Mouse (Mus musculus) left cerebral cortex, postnatal 36 days (tissue): Measurements from ENCODE around the gene Nup88. TPM values are rescaled to one million over a fixed set of nuclear protein-coding genes. Genes with fewer than 3 reads are reported as not detected.
"Not testable (repeated sequence)": the region's sequence is repeated elsewhere in the genome, so short reads cannot be mapped to it uniquely, and the experiment has no call there.

Experiments
- DNase-seq, 2 experiments: peaks; one replicate each; pipeline ENCODE4 v3.0.0; 2021 to 2022; ENCODE audit warnings: low spot score in 2 of 2, mixed read lengths in 1 of 2
- intact Hi-C: fragments of 180-260 bp; cut with DNase I; formaldehyde crosslinking; loops from one replicate; pipeline ENCODE4 v1.15.1; 2025
- total RNA-seq, 2 experiments: library from RNA; stranded (reverse); gene quantifications; 2 replicates each; pipeline ENCODE4 v1.2.3; 2021

Nup88 gene
- total RNA-seq, 2 experiments from 2014 or later = 50.8 to 53.3 TPM

DNA sequence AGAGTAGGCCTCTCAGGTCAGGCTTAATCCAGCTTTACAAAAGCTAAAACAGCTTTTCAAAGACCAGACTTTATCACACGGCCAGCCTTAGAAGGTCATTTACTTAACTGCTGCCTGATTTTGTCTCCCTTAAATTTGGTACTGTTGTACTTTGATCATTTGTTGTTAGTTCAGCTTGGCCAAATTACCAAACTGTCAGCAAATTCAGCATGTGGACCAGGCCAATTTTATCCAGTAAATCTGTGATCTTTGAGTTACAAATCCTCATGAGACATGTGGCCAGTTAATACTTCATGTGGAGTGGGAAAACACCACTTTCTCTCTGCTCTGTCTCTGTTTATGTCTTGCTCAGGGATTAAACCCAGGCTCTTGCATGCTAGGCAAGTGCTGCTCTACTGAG lies 2.8 kb upstream of the Nup88 start:
- intact Hi-C loops = no loop called here
- DNase-seq = no peak

DNA sequence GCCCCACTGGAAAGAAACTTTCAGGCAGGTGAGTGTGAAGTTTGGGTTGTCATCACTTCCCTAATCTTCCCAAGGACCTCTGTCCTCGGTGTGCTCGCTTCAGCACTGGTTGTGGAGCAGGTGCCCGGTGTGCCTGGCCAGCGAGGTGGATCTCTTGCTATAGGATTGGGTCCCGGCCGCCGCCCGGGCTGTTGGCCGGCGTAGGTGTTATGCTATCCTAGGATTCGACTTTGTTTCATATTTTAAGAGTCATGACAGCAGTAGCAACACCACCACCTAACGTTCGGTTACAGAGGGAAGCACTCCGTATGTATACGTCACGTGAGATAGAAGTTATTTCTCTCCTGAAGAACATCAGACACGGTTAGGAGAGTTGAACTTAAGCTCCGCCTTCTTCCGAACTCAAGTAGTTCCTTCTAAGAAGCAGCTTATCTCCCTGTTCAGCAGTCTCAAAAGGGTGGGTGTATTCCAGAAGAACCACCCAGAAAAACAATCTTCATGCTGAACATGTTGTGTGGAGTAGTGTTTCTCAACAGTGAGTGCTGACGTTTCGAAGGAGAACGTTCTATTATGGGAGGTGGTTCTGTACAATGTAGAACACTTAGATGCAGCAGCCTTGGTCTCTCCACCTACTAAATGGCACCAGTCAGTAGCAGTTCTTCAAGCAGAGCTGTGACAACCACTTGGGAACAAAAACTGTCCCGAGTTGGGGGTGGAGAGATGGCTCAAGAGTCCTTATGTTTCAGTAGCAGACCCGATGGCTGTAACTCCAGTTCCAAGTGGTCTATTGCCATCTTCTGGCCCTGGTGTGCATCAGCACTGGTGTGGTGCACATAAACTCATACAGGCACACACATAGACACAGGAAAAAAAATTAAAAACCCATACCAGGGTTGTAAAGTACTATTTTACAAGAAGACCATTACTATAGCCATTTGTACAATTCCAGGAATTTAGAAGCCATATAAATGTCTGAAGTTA lies 1.1 kb upstream of the Nup88 start:
- intact Hi-C loops = no loop called here
- DNase-seq = no peak

DNA sequence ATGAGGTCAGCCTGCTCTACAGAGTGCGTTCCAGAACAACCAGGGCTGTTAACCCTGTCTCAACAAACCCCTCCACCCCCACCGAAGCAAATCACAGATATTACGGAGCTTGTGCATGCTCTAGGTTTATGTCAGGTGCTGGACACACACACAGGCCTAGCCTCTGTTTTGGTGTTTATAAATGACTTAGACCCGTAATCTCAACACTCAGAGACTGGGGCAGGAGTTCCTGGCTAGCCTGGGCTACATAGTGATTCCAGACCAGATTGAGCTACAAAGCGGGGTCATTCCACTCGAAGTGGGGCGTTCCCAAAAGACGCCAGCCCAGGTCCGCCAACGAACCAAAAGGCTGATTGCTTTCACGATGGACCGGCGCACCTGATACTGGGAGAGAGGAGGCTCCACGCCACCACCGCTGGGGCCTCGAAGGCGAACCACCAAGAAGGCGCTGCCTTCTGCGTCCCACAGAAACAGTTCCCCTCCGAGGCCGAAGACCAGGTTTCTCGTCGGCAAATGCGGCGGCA lies 440 bp downstream of the Nup88 start:
- intact Hi-C loops = no loop called here
- no peak for DNase-seq

DNA sequence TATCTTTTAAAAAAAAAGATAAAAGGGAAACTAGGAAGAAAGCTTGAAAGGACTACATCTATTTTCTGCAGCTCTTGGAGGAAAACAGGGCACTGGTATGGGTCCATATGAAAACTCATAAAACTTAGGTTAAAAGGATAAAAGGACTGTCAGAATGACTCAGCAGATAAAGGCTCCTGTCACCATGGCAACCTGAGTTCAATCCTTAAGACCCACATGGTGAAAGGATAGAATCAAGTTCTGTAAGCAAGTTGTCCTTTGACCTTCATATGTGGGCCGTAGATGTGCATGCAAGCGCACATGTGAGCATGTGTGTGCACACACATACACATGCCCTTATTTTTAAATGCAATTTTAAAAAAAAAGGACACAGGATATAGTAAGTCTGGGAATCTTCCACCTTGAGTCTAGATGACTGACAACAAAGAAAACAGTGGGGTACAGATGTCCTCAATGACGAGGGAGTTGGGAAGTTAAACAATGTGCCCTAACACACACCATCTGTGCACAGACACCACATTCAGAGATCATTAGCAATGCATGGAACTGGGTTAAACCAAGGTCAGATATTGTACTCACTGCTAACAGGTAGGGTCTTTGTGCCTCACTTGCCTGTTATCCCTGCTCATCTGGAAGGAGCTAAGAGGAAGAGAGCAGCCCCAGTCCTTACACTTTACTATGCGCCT lies 5.4 kb downstream of the Nup88 start:
- DNase-seq = no peak
- intact Hi-C loops = no loop called here

DNA sequence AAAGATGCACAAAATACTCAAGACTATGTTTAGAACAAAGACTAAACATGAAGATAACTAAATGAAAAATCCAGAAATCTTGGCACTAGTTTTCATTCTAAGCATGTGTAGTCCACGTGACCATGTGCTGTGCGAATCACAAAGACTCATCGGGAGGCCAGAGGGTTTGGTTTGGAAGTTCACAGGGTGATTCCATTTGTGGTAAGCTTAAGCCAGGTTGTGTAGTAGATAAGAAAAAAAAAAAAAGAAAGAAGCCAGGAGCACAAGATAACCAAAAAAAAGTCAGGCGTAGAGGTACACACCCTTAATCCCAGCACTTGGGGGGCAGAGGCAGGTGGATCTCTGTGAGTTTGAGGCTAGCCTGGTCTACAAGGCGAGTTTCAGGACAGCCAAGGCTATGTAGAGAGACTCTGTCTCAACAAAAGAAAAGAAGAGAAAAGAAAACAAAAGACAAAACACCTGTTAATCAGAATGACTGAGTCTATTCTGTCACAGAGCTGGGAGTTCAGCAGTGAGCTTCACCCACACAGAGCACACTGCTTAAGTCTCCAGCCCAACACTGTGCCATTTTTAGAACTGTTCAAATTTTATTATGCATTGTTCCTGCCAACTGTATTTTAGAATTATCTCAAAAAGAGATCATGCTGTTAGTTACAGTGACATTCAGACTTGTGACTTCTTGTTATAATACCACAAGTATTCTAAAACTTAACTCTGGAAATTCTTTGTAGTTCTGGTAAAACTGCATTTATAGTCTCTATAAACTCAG lies 8.8 kb downstream of the Nup88 start:
- intact Hi-C loops = no loop called here
- DNase-seq = no peak

DNA sequence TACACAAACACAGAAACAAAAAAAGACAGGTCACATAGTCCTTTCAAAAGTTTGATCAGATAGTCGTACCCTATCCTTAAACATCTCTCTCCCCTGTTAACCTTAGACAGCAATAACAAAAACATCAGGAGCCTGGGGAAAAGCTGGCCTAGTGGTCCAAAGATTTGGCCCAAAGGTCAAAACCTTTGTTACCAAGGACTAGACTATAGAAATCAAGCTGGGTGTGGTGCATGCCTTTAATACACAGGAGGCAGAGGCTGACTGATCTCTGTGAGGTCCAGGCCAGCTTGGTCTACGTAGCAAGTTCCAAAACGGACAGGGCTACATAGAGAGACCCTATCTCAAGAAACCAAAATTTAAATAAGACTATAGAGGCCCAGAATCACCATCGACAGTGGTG lies 15.1 kb downstream of the Nup88 start:
- intact Hi-C loops = no loop called here
- DNase-seq = no peak

DNA sequence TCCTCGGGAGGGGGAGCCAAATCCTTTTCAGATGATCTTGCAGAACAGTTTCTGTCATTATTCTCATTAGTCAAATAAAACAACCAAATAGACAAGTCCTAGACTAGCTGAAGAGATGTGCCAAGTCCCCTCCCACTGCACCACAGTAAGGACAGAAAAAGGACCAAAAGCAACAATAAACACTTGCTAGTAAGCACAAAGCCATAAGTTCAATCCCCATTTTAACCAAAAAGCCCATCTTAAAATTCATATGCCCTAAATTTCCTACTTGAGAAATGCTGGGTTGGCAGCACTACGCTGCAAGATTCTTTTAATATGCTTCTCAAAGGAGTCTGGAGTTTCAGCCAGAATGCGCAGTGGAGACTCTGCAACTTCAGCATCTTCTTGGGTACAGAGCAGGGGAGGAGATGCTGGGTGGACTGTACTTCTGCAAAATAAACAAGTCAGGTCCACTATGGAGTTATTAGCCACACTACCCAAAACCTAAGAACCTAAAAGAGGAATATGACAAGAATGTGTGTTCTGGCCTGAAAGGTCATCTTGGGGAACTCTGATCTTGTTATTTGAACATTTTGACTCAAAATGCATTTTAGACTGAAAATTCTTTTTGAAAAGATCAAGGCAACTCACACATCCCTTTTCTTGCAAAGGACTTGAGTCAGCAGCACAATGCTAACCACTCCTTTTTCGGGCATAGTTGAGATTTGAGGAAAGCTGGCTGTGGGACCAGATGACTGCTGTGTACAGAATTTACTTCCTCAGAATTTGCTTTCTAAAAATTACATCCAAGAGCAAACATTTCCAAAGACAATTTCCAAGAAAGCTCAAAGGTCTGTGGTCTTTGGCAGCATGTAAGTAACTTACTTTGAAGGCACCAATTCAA lies 24.6 kb downstream of the Nup88 start:
- intact Hi-C loops = no loop called here

DNA sequence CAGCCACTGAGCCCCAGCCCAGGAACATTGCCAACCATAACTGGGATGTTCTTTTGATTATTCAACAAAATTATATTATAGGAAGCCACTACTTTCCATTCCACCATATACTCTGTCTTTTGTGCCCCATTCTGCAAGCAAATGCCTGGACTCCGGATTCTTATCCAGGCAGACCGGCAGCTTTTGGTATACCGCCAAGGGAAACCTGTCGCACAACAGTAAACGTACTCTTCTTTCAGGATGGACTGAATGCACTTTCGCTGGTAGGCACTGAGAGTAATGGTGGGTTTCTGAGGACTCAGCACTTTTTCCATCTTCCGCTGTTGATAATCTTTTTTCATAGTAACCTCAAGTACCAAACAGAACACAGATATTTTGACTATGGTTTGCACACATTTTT lies 26.1 kb downstream of the Nup88 start:
- intact Hi-C loops = no loop called here
- DNase-seq = no peak

More for the DNA sequence above, 24.6 kb downstream of the Nup88 start:
- no peak for DNase-seq

DNA sequence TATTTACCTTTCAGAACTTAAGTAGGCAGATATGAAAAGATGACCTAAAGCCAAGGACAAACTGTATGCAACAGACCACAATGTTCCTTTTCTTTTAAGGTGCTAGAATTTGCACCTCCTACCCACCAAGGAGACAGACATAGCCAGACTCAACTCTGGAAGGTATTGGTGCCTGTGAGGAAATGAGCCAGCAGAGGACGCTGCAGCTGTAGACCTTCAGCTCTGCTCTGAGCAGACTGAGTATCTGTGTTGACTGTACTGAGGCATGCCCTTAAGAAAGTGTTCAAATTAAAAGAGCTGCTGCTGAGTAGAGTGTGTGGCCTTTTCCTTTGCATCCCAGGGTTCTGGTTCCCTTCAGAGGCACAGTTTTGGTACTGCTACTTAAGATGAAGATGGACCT lies 27.2 kb downstream of the Nup88 start:
- intact Hi-C loops = no loop called here
- DNase-seq = no peak

DNA sequence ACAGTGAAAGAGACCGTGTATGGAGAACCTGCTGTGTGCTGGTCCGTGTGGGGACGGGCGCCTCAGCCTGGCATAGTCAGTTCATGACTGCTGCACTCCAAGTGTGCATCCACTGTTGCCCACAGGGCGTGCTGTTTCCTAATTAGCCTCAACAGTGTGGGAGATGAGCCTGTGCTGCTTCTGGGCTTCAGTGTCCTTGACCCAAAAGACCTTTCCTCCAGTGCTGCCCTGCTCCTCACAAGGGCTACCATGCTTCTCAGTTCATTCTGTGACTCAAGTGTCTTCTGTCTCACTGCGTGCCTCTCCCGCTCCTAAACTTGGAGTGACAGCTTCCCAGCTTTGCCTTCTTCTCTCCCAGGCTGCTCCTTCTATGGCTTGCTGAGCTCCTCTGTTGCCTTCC lies 34.5 kb downstream of the Nup88 start:
- intact Hi-C loops = no loop called here
- DNase-seq = no peak

DNA sequence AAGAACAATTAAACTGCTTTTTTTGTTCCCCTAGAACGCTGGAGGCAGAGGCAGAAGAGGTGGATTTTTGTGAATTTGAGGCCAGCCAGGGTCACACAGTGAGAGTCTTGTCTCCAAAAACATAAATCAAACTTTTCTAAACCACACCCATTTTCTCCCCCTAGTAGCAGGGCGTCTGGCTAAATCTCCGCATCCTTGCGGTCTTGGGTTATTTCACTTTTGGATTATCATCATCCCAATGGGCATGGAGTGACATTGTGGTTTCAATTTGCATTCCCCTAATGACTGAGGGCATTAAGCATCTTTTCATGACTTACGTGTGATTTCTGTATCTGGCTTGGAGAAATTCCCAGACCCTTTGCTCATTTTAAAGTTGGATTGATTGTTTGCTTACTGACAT lies 38.3 kb downstream of the Nup88 start:
- DNase-seq = no peak
- intact Hi-C loops = no loop called here

DNA sequence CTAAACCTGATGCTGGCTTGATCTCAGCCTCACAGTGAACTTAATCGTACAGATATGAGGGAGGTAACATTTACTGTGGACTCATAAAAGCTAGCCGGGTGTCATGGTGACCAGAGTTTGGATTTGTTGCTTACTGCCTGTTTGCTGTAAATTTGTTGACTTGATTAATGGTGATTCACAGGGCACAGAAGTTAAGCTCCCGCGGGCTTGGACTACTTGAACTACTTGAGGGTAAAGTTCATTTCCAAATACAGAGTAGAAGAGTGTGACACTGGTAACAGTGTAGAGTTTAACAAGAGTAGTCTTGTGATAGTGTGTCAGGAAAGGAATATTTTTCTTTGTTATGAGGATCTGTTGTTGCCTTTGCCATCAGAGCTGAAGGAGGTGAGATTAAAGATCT lies 50.2 kb downstream of the Nup88 start:
- DNase-seq = no peak
- intact Hi-C loops = no loop called here

DNA sequence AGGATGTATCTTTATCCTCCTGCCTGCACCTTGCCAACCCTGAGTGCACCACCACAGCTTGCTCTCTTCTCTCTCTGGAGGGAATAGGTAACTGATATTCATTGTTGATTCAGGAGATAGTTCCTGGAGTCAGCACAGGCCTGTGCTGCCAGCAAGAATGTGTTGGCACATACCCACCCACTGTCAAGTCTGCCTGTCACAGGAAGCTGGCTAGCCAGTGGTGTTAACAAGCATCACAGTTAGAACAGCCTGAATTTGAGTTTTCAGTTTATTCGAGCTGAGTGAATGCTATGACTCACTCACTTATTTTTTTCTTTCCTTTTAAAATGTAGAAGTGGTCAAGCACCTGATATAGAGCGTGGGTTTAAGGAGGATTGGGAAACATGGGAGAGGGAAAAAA lies 51.9 kb downstream of the Nup88 start:
- intact Hi-C loops = no loop called here
- DNase-seq = peak; percentile 41 to 50

DNA sequence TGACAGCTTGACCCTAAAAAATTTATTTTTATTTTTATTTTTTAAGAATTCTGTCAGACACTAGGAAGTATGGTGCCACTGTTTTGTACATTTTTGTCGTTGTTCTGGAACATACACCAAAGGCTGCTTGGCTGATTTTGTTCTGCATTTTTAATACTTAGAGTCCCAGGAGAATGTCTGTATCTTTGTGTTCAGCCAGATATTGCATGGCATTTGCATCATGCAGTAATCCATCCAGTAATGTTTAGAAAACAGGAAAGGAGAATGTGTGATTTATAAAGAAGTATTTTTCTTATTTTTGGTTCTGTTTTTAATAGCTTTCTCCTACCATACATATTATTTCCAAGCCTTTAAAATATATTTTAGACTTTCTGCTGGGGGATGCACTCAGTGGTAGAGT lies 57.9 kb downstream of the Nup88 start:
- intact Hi-C loops = no loop called here
- no peak for DNase-seq

DNA sequence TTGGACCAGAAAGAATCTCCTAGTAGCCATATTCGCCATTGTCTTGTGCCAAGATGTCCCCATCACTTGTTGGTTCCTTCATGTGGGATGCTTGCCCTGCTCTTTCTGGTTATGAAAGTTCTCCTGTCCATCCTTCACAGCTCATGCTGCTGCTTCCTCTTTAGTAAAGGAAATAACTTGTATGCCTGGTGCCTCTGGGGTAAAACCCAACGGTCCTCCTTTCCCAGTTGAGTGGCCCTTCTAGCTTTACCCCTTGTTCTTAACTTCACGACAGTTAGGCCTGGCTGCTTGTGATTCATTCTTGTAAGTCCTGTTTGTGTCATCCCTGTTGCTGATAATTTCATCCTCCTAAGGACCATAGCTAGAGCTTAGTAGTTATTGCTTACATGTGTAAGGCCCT lies 58.5 kb downstream of the Nup88 start:
- DNase-seq = no peak
- intact Hi-C loops = no loop called here

DNA sequence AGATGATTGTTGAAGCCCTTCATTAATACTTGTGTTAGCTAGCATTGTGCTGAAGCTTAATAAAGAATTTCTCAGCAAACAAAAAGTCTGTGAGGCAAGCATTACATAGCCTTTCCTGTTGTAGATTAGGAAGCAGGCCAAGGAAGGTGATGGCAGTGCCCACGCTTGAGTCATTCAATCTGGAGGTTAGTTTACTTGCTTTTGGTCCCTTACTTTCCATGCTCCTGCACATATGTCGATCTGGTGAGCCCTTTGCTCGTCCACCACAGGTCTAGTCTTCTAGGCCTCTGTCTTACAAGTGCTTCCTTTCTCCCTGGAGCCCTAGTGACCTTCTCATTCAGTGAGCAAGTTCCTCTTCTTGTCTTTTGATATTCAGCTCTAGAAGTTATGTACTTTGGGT lies 63.1 kb downstream of the Nup88 start:
- intact Hi-C loops = no loop called here
- DNase-seq = peak in 1 of 2 experiments; percentile 14

DNA sequence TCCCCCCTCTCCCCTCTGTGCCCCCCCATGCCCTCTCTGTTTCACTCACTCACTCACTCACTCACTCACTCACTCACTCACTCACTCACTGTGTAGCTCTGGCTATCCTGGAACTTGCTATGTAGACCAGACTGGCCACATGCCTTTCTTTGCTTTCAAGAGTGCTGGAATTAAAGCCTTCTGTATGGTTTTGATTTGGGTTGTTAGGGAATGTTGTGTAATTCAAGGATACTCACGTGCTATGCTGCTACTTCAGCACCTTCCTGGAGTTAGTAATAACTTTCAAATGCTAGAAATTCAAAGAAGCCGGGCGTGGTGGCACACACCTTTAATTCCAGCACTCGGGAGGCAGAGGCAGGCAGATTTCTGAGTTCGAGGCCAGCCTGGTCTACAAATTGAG lies 71.6 kb downstream of the Nup88 start:
- intact Hi-C loops, DNase-seq: not testable (repeated sequence)

DNA sequence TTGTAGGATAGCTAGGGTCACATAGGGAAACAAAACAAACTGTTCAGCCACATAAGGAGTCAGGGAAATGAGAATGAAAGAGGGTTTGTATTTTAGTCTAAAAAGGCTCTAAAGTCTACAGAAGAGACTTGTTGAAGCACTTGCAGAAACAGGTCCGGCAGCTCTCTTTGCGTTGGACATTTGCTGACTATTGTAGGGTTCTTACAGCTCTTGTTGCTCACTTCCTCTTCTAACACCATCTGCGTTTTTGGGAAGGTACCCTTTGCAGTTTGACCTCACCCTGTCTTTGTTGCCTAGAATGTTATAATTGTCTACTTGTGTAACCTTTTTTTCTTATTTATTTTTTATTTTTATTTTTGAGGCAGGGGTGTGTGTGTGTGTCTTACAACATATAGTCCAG lies 72.1 kb downstream of the Nup88 start:
- intact Hi-C loops = no loop called here

More for the DNA sequence above, 72.1 kb downstream of the Nup88 start:
- no peak for DNase-seq
